Mouse (Mus musculus) brain, embryonic 14.5 days (tissue): ENCODE measurements at regions not wholly inside any gene's neighbourhood (a gene's known extent, or its start where the extent isn't known, plus 50 kb on each side); places are given as distances from the start of the nearest gene placed in this dataset.

Source experiments
- CTCF ChIP-seq: fragments of 200-500 bp; IDR thresholded peaks from 2 replicates; pipeline ENCODE4 v1.5.1; 2012; ENCODE audit warnings: inconsistent platforms, mild to moderate bottlenecking, moderate library complexity, borderline replicate concordance; ENCODE audit not compliant: insufficient read depth, insufficient read length; ENCODE audit errors: extremely low read depth
- POLR2A ChIP-seq: fragments of 200-500 bp; IDR thresholded peaks from 2 replicates; pipeline ENCODE4 v1.6.1; 2012; ENCODE audit warnings: mild to moderate bottlenecking, inconsistent platforms, borderline replicate concordance; ENCODE audit not compliant: poor library complexity, insufficient read depth, insufficient read length, severe bottlenecking; ENCODE audit errors: extremely low read depth

GRCm38 (mm10) chr4:131695941-131696912 is 141.9 kb downstream of the Ptpru start:
- TF ChIP-seq CTCF (no peak), POLR2A (no peak)
